Mouse (Mus musculus): ENCODE measurements around the gene Ascc1.

DNA sequence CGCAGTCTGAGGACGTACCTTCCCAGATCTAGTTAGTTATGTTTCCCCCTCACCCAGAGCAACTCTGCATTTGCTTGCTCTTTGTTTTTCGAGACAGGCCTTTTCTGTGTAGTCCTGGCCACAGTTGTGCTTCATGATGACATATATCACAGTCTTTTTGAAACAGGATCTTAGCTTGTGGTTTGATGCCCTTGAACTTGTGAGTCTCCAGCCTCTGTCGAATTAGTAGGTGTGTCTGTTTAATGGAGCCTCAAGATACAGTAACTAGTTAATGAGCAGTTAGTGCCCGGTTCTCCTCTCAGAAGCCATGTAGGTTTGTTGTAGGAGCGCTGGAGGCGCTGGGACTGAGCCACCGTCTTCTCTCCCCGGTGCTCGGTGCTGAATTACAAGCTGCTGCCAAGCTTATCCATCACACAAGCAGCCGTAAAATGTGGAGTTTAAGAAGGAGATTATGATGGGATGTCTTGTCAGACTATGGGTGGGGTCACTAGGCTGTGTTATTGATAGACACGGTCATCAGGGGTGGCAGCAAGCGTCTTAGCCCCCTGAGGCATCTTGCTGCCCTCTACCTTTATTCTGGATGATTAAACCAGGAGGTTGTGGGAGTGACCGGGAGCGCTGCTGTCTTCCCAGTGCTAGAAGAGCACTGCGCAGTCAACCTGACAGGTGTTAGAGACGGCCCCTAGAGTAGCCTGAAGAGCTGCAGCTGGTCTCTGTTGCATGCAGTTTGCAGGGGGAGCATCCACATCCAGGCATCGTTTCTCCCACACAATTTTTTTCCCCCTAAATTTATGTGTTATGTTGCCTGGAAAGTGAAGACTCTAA lies 75.3 kb downstream of the Ascc1 start:
- TF ChIP-seq CTCF (IDR thresholded peaks at IDR 0.05; ENCODE audit: low read depth, low read length) (no peak), POLR2A (IDR thresholded peaks at IDR 0.05; ENCODE audit: extremely low read depth, insufficient read depth, low read length) (no peak)

Measured in liver, adult 2 months (tissue).